Mouse (Mus musculus) limb, embryonic 10.5 days (tissue): ENCODE measurements around the gene Prpf8. TPM values are rescaled to one million over a fixed set of nuclear protein-coding genes. Genes with fewer than 3 reads are reported as not detected.

Experiments used
- DNase-seq: peaks from one replicate; pipeline ENCODE4 v3.0.0-alpha.2; 2017; ENCODE audit warnings: low spot score
- H3K27ac ChIP-seq: fragments of 300-500 bp; sonication (generic); 2 replicates; pipeline ENCODE4 v1.5.1; 2016; ENCODE audit warnings: mild to moderate bottlenecking
- H3K27me3 ChIP-seq: fragments of 300-500 bp; sonication (generic); 2 replicates; pipeline ENCODE4 v1.6.1; 2016; ENCODE audit warnings: low read depth, mild to moderate bottlenecking; ENCODE audit not compliant: poor library complexity, severe bottlenecking
- H3K36me3 ChIP-seq: fragments of 300-500 bp; sonication (generic); 2 replicates; pipeline ENCODE4 v1.6.1; 2016; ENCODE audit warnings: mild to moderate bottlenecking, moderate library complexity
- H3K4me1 ChIP-seq: fragments of 300-500 bp; sonication (generic); 2 replicates; pipeline ENCODE4 v1.6.1; 2016
- H3K4me3 ChIP-seq: fragments of 300-500 bp; sonication (generic); 2 replicates; pipeline ENCODE4 v1.5.1; 2016; ENCODE audit warnings: mild to moderate bottlenecking, moderate library complexity
- H3K9me3 ChIP-seq: fragments of 300-500 bp; sonication (generic); replicated peaks from 2 replicates; pipeline ENCODE4 v1.6.1; 2016; ENCODE audit warnings: mild to moderate bottlenecking
- WGBS: fragments of 180-500 bp; shearing (Covaris S2); methylation state at CpG from one replicate; pipeline ENCODE4 v1.1.7; 2016; 5-methylcytosine and 5-hydroxymethylcytosine counted together
- polyA plus RNA-seq: library from polyadenylated mRNA; unstranded; fragments of >200 nt; fragmentation: Nextera tagmentation; extraction: Ambion mirVana; gene quantifications from 2 replicates; pipeline ENCODE4 v1.2.1, GENCODE M21; 2016

The Prpf8 gene
- polyA plus RNA-seq, 1 experiment from 2014 or later = 81.7 TPM

DNA sequence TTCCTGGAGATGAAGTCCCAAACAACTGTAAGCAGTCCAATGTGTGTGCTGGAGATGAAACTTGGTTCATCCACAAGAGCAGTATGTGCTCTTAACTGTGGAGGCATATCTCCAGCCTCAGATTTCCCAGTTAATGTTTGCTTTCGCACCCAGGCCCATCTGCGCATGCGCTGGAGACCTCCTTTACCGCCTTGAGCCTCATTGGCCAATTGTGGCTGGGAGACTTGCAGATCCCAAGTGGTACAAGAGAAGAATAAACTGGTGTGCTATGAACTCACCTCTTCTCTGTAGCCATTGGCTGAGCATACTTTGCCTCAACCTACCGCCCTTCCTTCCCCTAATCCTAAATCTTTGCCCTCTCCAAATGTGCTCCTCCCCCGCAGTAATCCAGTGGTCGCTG lies 13.2 kb upstream of the Prpf8 start:
- 64% methylated on average over 7 of the region's 7 CpGs for WGBS
- H3K4me1 ChIP-seq = peaks cover 2% of the 10 kb centered on the region; the same call in 1 of the 2 replicates
- no peak overlapping the region for H3K27ac ChIP-seq
- H3K9me3 ChIP-seq = no peaks in the 10 kb centered on the region
- H3K36me3 ChIP-seq = no peaks in the 10 kb centered on the region
- DNase-seq = no peak
- H3K27me3 ChIP-seq = 0 out of 2 replicates have a peak, but pooled peaks cover 6% of the 10 kb centered on the region
- H3K4me3 ChIP-seq = no peak overlapping the region

GRCm38 (mm10) chr11:75486192-75486591 lies 424 bp upstream of the Prpf8 start:
- Histone ChIP-seq H3K9me3 (no peaks in the 10 kb centered on the region), H3K27me3 (no peaks in the 10 kb centered on the region), H3K27ac (peak overlapping the region; percentile 98; the same call in 1 of the 2 replicates), H3K4me1 (peaks cover 14% of the 10 kb centered on the region), H3K4me3 (peak overlapping the region; percentile 90), H3K36me3 (peaks cover 35% of the 10 kb centered on the region)
- no peak for DNase-seq
- 17% methylated on average over 3 of the region's 3 CpGs for WGBS

- H3K4me3 ChIP-seq = peak overlapping the region; percentile 90
- 44% methylated on average over 6 of the region's 6 CpGs for WGBS
- H3K27me3 ChIP-seq = no peaks in the 10 kb centered on the region
- H3K36me3 ChIP-seq = peaks cover 48% of the 10 kb centered on the region
- DNase-seq = no peak
- H3K9me3 ChIP-seq = no peaks in the 10 kb centered on the region
- H3K27ac ChIP-seq = peak overlapping the region; percentile 98
- H3K4me1 ChIP-seq = peaks cover 14% of the 10 kb centered on the region
Observed at GRCm38 (mm10) chr11:75487496-75487895, 880 bp downstream of the Prpf8 start.

DNA sequence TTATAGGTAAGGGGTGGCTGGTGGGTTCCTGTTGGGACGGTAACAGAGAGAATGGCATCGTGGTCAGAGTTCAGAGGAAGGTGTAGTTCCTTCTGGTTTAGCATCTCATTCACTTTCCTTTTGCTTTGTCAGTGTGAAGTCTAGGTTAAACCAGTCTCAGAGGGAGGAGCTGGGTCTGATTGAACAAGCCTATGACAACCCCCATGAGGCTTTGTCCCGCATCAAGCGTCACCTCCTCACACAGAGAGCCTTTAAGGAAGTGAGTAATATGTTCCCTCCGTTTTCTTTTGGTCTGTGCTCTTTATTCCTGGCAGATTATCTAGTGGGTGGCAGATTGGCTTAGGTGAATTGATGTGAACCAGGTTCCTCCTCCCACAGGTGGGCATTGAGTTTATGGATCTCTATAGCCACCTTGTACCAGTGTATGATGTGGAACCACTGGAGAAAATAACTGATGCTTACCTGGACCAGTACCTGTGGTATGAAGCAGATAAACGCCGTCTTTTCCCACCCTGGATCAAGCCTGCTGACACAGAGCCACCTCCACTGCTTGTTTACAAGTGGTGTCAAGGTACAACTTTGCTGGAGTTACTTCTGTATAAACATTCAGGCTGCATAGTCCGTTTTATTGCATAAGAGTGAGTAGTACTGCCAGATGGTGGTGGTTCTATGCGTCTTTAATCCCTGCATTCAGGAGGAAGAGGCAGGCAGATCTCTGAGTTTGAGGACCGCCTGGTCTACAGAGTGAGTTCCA lies 7.9 kb downstream of the Prpf8 start:
- H3K27me3 ChIP-seq = no peaks in the 10 kb centered on the region
- no peak overlapping the region for H3K4me3 ChIP-seq
- 93% methylated on average over 10 of the region's 10 CpGs for WGBS
- peaks cover 100% of the 10 kb centered on the region for H3K36me3 ChIP-seq
- DNase-seq = no peak
- no peaks in the 10 kb centered on the region for H3K4me1 ChIP-seq
- H3K27ac ChIP-seq = no peak overlapping the region
- no peaks in the 10 kb centered on the region for H3K9me3 ChIP-seq

- no peak for DNase-seq
- H3K9me3 ChIP-seq = no peaks in the 10 kb centered on the region
Observed at GRCm38 (mm10) chr11:75498126-75498525, 11.5 kb downstream of the Prpf8 start.

DNA sequence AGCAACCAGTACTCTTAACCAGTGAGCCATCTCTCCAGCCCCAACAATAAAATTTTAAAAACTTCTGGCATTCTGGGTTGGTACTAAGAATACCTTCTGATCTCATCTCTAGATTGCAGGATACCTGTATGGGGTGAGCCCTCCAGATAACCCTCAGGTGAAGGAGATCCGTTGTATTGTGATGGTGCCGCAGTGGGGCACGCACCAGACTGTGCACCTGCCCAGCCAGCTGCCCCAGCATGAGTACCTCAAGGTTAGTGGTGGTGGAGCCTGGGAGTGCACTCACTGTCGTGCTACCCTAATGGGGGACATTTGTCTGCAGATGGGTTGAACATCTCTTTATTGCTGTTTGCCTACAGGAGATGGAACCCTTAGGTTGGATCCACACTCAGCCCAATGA lies 21.5 kb downstream of the Prpf8 start:
- Histone ChIP-seq H3K27ac (no peak overlapping the region), H3K4me1 (peaks cover 34% of the 10 kb centered on the region), H3K36me3 (peaks cover 71% of the 10 kb centered on the region), H3K27me3 (no peaks in the 10 kb centered on the region), H3K4me3 (no peak overlapping the region), H3K9me3 (no peaks in the 10 kb centered on the region)
- no peak for DNase-seq
- WGBS = 96% methylated on average over 4 of the region's 4 CpGs

More at GRCm38 (mm10) chr11:75498126-75498525, 11.5 kb downstream of the Prpf8 start:
- no peak overlapping the region for H3K27ac ChIP-seq
- H3K36me3 ChIP-seq = peaks cover 100% of the 10 kb centered on the region
- no peaks in the 10 kb centered on the region for H3K4me1 ChIP-seq
- H3K27me3 ChIP-seq = no peaks in the 10 kb centered on the region
- H3K4me3 ChIP-seq = no peak overlapping the region
- WGBS = 84% methylated on average over 1 of the region's 1 CpGs

DNA sequence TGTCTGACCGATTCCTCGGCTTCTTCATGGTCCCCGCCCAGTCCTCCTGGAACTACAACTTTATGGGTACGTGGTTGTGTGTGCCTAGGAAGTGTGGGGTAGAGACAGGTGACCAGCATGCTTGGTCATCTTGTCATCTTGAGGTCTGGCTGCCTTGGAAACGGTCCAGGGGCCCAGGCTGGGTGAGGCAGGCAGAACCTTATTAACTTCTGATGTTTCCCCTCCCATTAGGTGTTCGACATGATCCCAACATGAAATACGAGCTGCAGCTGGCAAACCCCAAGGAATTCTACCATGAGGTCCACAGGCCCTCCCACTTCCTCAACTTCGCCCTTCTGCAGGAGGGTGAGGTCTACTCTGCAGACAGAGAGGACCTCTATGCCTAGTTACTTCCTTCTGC lies 22.3 kb downstream of the Prpf8 start:
- DNase-seq = no peak
- H3K36me3 ChIP-seq = peaks cover 67% of the 10 kb centered on the region
- no peak overlapping the region for H3K27ac ChIP-seq
- H3K27me3 ChIP-seq = no peaks in the 10 kb centered on the region
- WGBS = 58% methylated on average over 8 of the region's 8 CpGs
- H3K4me3 ChIP-seq = 0 out of 2 replicates have a peak overlapping the region, but pooled peaks have one; percentile 4
- H3K9me3 ChIP-seq = no peaks in the 10 kb centered on the region
- H3K4me1 ChIP-seq = peaks cover 42% of the 10 kb centered on the region

- Histone ChIP-seq H3K9me3 (no peaks in the 10 kb centered on the region), H3K4me1 (peaks cover 50% of the 10 kb centered on the region), H3K4me3 (peak within 1 kb of the TSS; percentile 64), H3K27me3 (no peaks in the 10 kb centered on the region), H3K27ac (peak within 1 kb of the TSS; percentile 76), H3K36me3 (peaks cover 56% of the 10 kb centered on the region)
- peak; percentile 80 for DNase-seq
- 3% methylated on average over 43 of the region's 43 CpGs for WGBS
Observed at GRCm38 (mm10) chr11:75509741-75510626, 23.4 kb downstream of the Prpf8 start, which contains the start of gene Rilp. TSS of gene Rilp (plus strand) at chr11:75510094.

DNA sequence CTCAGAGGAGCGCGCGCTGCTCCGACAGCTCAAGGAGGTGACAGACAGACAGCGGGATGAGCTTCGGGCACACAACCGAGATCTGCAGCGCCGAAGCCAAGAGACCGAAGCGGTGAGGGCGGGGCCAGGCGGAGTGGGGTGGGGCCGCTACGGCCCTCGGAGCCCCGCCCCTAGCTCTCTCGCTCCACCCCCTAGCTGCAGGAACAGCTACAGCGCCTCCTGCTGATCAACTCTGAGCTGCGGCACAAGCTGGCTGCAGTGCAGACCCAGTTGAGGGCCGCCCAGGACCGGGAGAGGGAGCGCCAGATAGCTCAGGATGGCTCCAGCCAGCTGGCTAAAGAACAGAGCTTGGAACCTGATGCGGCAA lies 24.0 kb downstream of the Prpf8 start:
- Histone ChIP-seq H3K27me3 (no peaks in the 10 kb centered on the region), H3K4me3 (peak overlapping the region; percentile 64), H3K36me3 (peaks cover 50% of the 10 kb centered on the region), H3K9me3 (no peaks in the 10 kb centered on the region), H3K4me1 (peaks cover 50% of the 10 kb centered on the region), H3K27ac (peak overlapping the region; percentile 76)
- DNase-seq = peak; percentile 92
- WGBS = 2% methylated on average over 24 of the region's 24 CpGs

- Histone ChIP-seq H3K4me3 (no peak overlapping the region), H3K9me3 (no peaks in the 10 kb centered on the region), H3K36me3 (peaks cover 44% of the 10 kb centered on the region), H3K27ac (no peak overlapping the region), H3K4me1 (peaks cover 50% of the 10 kb centered on the region), H3K27me3 (no peaks in the 10 kb centered on the region)
- DNase-seq = no peak
- WGBS = 88% methylated on average over 6 of the region's 6 CpGs
Observed at GRCm38 (mm10) chr11:75511213-75511612, 24.6 kb downstream of the Prpf8 start.

GRCm38 (mm10) chr11:75512301-75513018 lies 25.8 kb downstream of the Prpf8 start:
- no peak overlapping the region for H3K27ac ChIP-seq
- H3K4me3 ChIP-seq = no peak overlapping the region
- 86% methylated on average over 9 of the region's 9 CpGs for WGBS

DNA sequence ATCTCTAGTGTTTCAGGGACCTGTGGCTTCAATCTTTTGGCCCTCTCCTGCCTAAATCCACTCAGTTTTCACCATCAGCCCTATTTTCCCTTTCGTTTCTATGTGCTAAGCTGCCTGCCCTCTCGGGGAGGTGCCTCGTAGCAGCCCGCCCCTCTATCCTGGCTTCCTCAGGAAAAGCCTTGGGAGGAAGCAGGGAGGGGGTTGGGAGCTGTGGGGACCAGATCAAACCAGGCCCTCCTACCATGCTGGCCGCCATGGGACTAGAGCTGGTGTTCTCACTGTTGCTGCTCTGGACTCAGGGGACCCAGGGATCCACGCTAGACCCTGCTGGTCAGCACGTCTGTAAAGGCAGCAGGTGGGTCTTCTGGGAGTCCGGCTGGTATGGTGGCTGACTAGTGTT lies 26.7 kb downstream of the Prpf8 start, which contains the start of gene Scarf1:
TSS of gene Scarf1 (plus strand) at position 205 of the 400 bp plus-strand sequence.
- H3K9me3 ChIP-seq = no peaks in the 10 kb centered on the region
- H3K4me1 ChIP-seq = peaks cover 47% of the 10 kb centered on the region
- H3K27me3 ChIP-seq = no peaks in the 10 kb centered on the region
- no peak for DNase-seq
- WGBS = 60% methylated on average over 8 of the region's 8 CpGs
- peak within 1 kb of the TSS; percentile 10; the same call in 1 of the 2 replicates for H3K27ac ChIP-seq
- H3K4me3 ChIP-seq = peak within 1 kb of the TSS; percentile 23
- H3K36me3 ChIP-seq = peaks cover 23% of the 10 kb centered on the region

More at GRCm38 (mm10) chr11:75512301-75513018, 25.8 kb downstream of the Prpf8 start:
- H3K9me3 ChIP-seq = no peaks in the 10 kb centered on the region
- peaks cover 50% of the 10 kb centered on the region for H3K4me1 ChIP-seq
- H3K27me3 ChIP-seq = no peaks in the 10 kb centered on the region
- DNase-seq = no peak
- H3K36me3 ChIP-seq = peaks cover 31% of the 10 kb centered on the region
